Mouse (Mus musculus): ENCODE measurements at regions not wholly inside any gene's neighbourhood (a gene's known extent, or its start where the extent isn't known, plus 50 kb on each side); places are given as distances from the start of the nearest gene placed in this dataset.
A peak's percentile ranks its signal among the peaks of the same experiment; 100 is the strongest.

DNA sequence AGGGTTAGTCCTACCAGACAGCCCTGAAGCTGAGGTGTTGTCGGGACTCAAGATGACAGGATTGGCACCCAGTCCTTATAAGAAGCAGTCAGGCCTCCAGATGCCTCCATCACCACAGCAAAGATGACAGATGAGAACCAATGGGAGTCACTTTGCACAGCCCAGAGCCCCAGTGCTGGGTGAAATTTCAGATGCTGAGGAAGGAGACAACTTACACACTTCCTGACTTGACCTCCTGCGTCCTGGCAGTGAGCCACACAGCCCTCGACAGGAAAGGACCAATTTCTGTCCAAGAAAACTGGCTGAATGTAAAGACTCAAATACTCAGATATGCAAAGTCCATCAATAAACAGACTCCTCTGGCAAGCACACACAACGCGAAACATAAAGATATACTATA lies 67.6 kb upstream of the Intu start:
- WGBS (ENCODE audit: insufficient replicate concordance) = 44% methylated on average over 5 of the region's 5 CpGs

DNA sequence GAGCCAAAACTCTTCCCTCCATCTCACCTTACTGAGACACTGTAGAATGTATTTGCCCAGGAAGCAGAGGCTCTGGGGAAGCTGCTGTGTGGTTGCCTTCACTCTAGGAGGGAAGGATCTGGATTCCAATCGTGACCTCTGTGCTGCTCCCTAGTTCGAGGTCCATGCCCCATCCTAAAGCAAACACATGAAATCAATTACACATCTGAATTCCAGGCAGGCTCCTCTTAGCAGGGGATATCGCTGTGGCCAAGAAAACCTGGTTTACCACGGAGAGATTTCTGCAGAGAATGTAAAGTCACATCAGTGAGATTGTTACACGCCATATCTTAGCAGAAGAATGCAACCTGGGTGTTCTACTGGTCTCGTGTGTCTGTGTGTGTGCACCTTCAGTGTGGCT lies 61.0 kb upstream of the Intu start:
- WGBS (ENCODE audit: insufficient replicate concordance) = 57% methylated on average over 6 of the region's 6 CpGs
- ATAC-seq (ENCODE audit: low read depth) = no peak

More for the DNA sequence above, 67.6 kb upstream of the Intu start:
- Histone ChIP-seq H3K9ac (no peak overlapping the region), H3K4me2 (no peak overlapping the region), H3K36me3 (no peaks in the 10 kb centered on the region), H3K4me3 (replicated peaks) (no peak overlapping the region), H3K4me1 (replicated peaks) (no peaks in the 10 kb centered on the region), H3K27me3 (no peaks in the 10 kb centered on the region), H3K9me3 (replicated peaks) (no peaks in the 10 kb centered on the region), H3K27ac (no peak overlapping the region)
- ATAC-seq (ENCODE audit: low read depth) = no peak
- no peak for DNase-seq

DNA sequence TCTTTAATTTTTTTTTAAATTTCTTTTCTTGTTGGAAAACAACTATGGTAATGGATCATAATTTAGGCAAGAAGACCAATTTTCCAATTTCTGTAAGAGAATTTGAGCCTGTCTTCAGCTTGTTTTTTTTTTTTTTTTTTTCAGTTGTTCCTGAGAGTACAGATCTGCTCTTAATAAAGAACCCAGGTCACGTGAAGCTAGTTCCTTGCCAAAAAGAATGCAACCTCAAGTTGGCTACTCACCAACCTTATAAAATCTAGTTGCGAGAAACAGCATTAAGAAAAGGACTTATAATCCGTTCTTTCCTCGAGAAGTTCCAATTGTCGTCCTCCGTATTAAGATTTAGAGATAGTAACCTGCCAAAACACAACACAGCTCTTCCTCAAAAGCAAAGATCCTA lies 58.3 kb upstream of the Intu start:
- Histone ChIP-seq H3K36me3 (no peaks in the 10 kb centered on the region), H3K4me1 (replicated peaks) (no peaks in the 10 kb centered on the region), H3K27ac (no peak overlapping the region), H3K9ac (no peak overlapping the region), H3K4me2 (no peak overlapping the region), H3K9me3 (replicated peaks) (no peaks in the 10 kb centered on the region), H3K4me3 (replicated peaks) (no peak overlapping the region), H3K27me3 (no peaks in the 10 kb centered on the region)
- WGBS (ENCODE audit: insufficient replicate concordance) = 71% methylated on average over 6 of the region's 6 CpGs
- no peak for DNase-seq
- no peak for ATAC-seq (ENCODE audit: low read depth)

More for the DNA sequence above, 61.0 kb upstream of the Intu start:
- Histone ChIP-seq H3K4me3 (replicated peaks) (no peak overlapping the region), H3K4me1 (replicated peaks) (no peaks in the 10 kb centered on the region), H3K9ac (no peak overlapping the region), H3K27ac (no peak overlapping the region), H3K9me3 (replicated peaks) (no peaks in the 10 kb centered on the region), H3K27me3 (no peaks in the 10 kb centered on the region), H3K4me2 (no peak overlapping the region), H3K36me3 (no peaks in the 10 kb centered on the region)
- no peak for DNase-seq

DNA sequence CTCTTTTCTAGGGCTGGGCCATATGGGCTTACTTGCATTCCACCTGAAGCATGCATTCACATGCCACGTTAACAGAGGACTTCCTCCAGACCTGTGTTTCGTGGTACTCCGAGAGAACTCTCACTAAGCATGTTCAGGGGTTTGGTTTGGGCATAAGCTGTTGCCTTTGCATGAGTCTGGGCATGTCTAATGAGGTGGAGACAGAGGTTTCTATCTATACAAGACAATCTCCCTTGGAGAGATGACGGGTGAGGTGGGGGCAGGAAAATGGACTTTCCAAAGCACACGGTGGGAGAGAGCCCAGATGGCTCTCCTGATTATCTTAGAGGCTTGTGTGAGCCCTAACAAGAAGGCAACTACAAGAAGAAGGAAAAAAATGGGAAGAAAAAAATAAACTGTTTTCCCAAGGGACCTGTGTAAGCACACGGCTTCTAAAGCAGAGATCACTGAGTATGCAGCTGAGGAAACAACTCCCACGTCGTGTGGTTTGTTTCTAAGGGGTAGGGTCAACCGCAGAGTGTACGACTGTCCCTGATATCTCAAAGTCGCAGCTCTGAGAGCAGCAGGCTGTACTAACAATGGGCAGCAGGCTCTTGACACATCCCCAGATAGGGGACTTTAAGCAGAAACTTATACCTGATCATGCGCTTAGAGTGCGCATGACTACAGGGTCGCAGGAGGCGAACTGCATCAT lies 50.7 kb upstream of the Intu start:
- peak overlapping the region; percentile 47 for H3K27ac ChIP-seq
- DNase-seq (peak; percentile 10), ATAC-seq (ENCODE audit: low read depth) (peak; percentile 93)
- no peak overlapping the region for H3K4me3 ChIP-seq (replicated peaks)
- 31% methylated on average over 15 of the region's 15 CpGs for WGBS (ENCODE audit: insufficient replicate concordance)
- H3K9me3 ChIP-seq (replicated peaks) = no peaks in the 10 kb centered on the region
- no peaks in the 10 kb centered on the region for H3K27me3 ChIP-seq
- H3K4me2 ChIP-seq = peak overlapping the region; percentile 7; the same call in 1 of the 2 replicates
- 0 out of 2 replicates have a peak, but pooled peaks cover 4% of the 10 kb centered on the region for H3K4me1 ChIP-seq (replicated peaks)
- H3K9ac ChIP-seq = no peak overlapping the region
- H3K36me3 ChIP-seq = no peaks in the 10 kb centered on the region

Data from liver, embryonic 13.5 days (tissue).